Mouse (Mus musculus): Measurements from ENCODE around the gene Tfdp1.

DNA sequence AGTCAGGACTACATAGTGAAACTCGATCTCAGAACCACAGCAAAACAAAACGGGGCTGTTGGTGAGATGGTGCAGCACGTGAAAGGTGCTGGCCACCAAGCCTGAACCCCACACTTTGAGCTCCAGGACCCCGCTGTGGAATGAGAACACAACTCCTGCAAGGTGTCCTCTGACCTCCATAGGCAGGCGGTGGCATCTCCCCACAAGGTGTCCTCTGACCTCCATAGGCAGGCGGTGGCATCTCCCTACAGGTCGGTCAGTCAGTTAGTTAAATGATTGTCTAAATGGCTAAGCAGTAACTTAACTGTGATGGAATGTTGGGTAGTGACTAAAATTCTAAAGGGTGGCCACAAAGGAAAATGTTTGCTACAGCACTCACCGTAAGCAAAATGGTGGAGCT is 39.0 kb upstream of the Tfdp1 start:
- TF ChIP-seq CTCF (IDR thresholded peaks at IDR 0.05; ENCODE audit: extremely low read depth, insufficient read depth, low read length) (no peak), POLR2A (IDR thresholded peaks at IDR 0.05; ENCODE audit: extremely low read depth, insufficient read depth, low read length) (no peak)

Data from cortical plate, adult 2 months (tissue).